Mouse (Mus musculus) liver, adult 10 weeks (tissue): Measurements from ENCODE around the gene Oca2. TPM values are rescaled to one million over a fixed set of nuclear protein-coding genes. Genes with fewer than 3 reads are reported as not detected.

Experiments used
- polyA plus RNA-seq: library from polyadenylated mRNA; stranded (reverse); fragments of 350-450 nt; fragmentation: Illumina TruSeq; extraction: RNeasy Lipid Tissue Mini Kit (QIAGEN cat#74804); gene quantifications from one replicate; pipeline ENCODE4 v1.2.3, GENCODE M21; 2014; ENCODE audit warnings: low read depth, low replicate concordance

The Oca2 gene
- not detected for polyA plus RNA-seq

GRCm38 (mm10) chr7:56239543-56239942, at the start of gene Oca2:
TSS of gene Oca2 (plus strand) at chr7:56239760.

Other genes with a start within 250 kb of the Oca2 start
- gene Nipa1, start 219.8 kb upstream of the Oca2 start, polyA plus RNA-seq: 2.4 TPM
- gene Herc2, start 189.6 kb upstream of the Oca2 start, polyA plus RNA-seq: 7.8 TPM